Mouse (Mus musculus): ENCODE results near the gene Cdc37l1. TPM values are rescaled to one million over a fixed set of nuclear protein-coding genes. Genes with fewer than 3 reads are reported as not detected.

Gene Cdc37l1
- total RNA-seq, 2 experiments from 2014 or later: 33.2 to 39.2 TPM

GRCm38 (mm10) chr19:29045956-29046650, 56.0 kb downstream of the Cdc37l1 start:
- DNase-seq (ENCODE audit: low spot score in 2 of 2): no peak

GRCm38 (mm10) chr19:29046961-29047333, 56.8 kb downstream of the Cdc37l1 start:
- DNase-seq (ENCODE audit: low spot score in 2 of 2): no peak

- DNase-seq (ENCODE audit: low spot score in 2 of 2): peak; percentile 75 to 79
These were observed 57.4 kb downstream of the Cdc37l1 start, which contains the start of gene Ak3 for GRCm38 (mm10) chr19:29047334-29048170. TSS of gene Ak3 (minus strand) at chr19:29047961.

GRCm38 (mm10) chr19:29049401-29050075, 59.4 kb downstream of the Cdc37l1 start:
- no peak for DNase-seq (ENCODE audit: low spot score in 2 of 2)

- DNase-seq (ENCODE audit: low spot score in 2 of 2): no peak
These were observed 60.2 kb downstream of the Cdc37l1 start for GRCm38 (mm10) chr19:29050186-29050980.

- no peak for DNase-seq (ENCODE audit: low spot score in 2 of 2)
These were observed 62.6 kb downstream of the Cdc37l1 start for GRCm38 (mm10) chr19:29052786-29053185.

- no peak for DNase-seq (ENCODE audit: low spot score in 2 of 2)
These were observed 64.4 kb downstream of the Cdc37l1 start for GRCm38 (mm10) chr19:29054594-29054993.

GRCm38 (mm10) chr19:29055469-29055868, 65.3 kb downstream of the Cdc37l1 start:
- DNase-seq (ENCODE audit: low spot score in 2 of 2): no peak

- no peak for DNase-seq (ENCODE audit: low spot score in 2 of 2)
These were observed 68.6 kb downstream of the Cdc37l1 start for GRCm38 (mm10) chr19:29058741-29059140.

GRCm38 (mm10) chr19:29059688-29060087, 69.5 kb downstream of the Cdc37l1 start:
- peak in 1 of 2 experiments; percentile 4 for DNase-seq (ENCODE audit: low spot score in 2 of 2)

GRCm38 (mm10) chr19:29060299-29060698, 70.1 kb downstream of the Cdc37l1 start:
- peak in 1 of 2 experiments; percentile 2 for DNase-seq (ENCODE audit: low spot score in 2 of 2)

GRCm38 (mm10) chr19:29063009-29063408, 72.9 kb downstream of the Cdc37l1 start:
- DNase-seq (ENCODE audit: low spot score in 2 of 2): no peak

- peak; percentile 80 to 90 for DNase-seq (ENCODE audit: low spot score in 2 of 2)
These were observed 73.6 kb downstream of the Cdc37l1 start for GRCm38 (mm10) chr19:29063577-29064363.

GRCm38 (mm10) chr19:29064451-29065102, 74.4 kb downstream of the Cdc37l1 start:
- peak in 1 of 2 experiments; percentile 27 for DNase-seq (ENCODE audit: low spot score in 2 of 2)

GRCm38 (mm10) chr19:29066981-29067471, 76.9 kb downstream of the Cdc37l1 start:
- DNase-seq (ENCODE audit: low spot score in 2 of 2): no peak

- DNase-seq (ENCODE audit: low spot score in 2 of 2): no peak
These were observed 79.0 kb downstream of the Cdc37l1 start for GRCm38 (mm10) chr19:29069195-29069594.

GRCm38 (mm10) chr19:29074802-29075201, 84.7 kb downstream of the Cdc37l1 start:
- no peak for DNase-seq (ENCODE audit: low spot score in 2 of 2)
